Mouse (Mus musculus): ENCODE data around the gene Rfx4.
A peak's percentile ranks its signal among the peaks of the same experiment; 100 is the strongest.

Rfx4 gene

GRCm38 (mm10) chr10:84910758-84911384, 155.0 kb downstream of the Rfx4 start:
- no peak for DNase-seq (ENCODE audit: low spot score)

- no peak for DNase-seq (ENCODE audit: low spot score)
Observed at GRCm38 (mm10) chr10:84913148-84913547, 157.3 kb downstream of the Rfx4 start.

DNA sequence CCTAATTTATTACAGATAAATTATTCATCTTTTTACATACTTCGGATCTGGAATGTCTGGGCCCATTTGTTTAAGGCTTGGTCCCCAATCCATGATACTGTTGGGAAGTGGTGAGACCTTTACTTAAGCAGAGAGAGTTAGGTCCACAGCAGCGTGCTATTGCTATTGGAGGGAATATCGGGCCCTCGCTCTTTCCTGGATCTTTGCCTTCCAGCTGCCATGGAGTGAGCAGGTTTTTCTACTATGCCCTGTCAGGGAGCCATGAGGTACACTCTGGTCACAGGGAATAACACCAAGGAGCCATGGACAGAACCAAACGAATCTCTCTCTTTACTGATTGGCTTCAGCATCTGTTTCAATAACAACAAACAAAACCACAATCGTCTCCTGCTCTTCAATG, 159.6 kb downstream of the Rfx4 start:
- no peak for DNase-seq (ENCODE audit: low spot score)

DNA sequence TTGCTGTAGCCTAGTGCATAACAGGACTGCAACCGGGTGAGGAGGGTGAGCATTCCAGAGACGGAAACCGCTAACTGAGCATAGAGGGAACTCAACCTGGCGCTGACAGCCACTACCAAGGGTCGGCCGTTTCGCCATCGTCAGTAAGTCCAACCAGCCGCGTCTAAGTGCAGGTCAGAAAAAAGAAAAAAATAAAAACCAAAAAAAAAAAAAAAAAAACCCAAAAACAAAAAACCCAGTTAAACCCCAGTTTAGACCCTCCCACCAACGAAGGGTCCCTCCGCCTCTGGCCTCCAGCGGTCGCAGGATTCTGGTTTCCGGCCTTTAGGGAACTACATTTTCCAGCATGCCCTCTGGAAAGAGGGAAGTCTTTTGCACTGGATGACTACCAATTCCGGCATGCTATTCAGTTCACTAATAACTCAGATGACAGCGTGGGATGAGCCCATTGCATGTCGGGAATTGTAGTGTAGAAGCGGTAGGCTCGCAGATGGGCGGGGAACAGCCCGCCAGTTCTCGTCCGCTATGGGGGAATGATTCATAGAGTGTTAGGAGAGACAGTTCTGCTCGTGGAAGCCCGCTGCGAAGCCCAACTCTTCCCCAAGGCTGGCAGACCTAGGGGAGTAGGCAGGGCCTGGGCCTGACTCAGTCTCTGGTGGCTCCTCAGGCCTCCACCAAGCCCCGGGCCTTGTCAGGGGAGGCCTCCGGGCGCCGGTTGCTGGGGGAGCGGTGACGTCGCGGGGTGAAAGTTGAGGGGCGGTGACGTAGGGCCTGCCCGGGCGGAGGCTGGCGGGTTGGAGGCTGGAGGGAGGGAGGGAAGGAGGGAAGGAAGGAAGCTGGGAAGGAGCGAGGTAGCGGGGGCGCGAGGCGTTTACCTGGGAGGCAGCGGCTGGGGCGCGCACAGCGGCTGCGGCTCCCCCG, 161.2 kb downstream of the Rfx4 start, which contains the start of gene Ric8b:
TSS of gene Ric8b (plus strand) at position 807 of the 921 bp plus-strand sequence.
- peak; percentile 98 for DNase-seq (ENCODE audit: low spot score)

- DNase-seq (ENCODE audit: low spot score): peak; percentile 18
Observed at GRCm38 (mm10) chr10:84917731-84918095, 161.9 kb downstream of the Rfx4 start.

- DNase-seq (ENCODE audit: low spot score): no peak
Observed at GRCm38 (mm10) chr10:84926336-84926735, 170.5 kb downstream of the Rfx4 start.

DNA sequence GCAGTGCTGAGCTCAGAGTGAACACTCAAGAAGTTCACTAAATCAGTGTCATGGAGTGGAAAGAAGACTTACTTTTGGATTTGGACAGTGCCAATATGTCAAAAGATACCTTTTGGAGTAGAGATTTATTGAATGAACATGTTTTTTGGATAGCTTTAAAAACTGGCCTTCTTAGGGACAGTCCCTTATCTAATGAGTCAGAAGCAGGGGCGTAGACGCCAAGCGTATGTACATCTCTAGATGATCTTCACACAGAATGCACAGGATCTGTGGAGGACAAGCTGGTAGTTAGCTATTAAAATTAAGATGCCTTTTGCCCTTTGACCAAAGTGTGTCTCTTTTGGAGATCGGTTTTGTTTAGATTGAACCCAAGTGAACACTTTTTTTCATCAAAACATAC, 171.0 kb downstream of the Rfx4 start:
- DNase-seq (ENCODE audit: low spot score): no peak

DNA sequence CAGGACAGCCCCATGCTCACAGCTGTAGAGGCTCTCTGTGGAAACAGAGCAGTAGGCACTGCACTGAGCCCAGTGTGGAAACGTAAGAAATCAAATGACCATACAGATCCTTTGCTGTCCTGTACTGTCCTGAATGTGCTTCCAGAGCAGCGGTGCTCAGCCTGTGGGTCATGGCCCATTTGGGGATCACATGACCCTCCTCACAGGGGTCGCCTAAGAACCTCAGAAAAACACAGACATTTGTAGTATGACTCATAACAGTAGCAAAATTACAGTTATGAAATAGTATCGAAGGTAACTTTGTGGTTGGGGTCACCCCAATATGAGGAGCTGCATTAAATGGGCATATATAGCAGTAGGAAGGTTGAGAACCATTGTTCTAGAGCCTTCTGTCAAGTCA, 172.6 kb downstream of the Rfx4 start:
- DNase-seq (ENCODE audit: low spot score): no peak

- DNase-seq (ENCODE audit: low spot score): no peak
Observed at GRCm38 (mm10) chr10:84935553-84936209, 179.8 kb downstream of the Rfx4 start.

GRCm38 (mm10) chr10:84936832-84937515, 181.1 kb downstream of the Rfx4 start:
- DNase-seq (ENCODE audit: low spot score): no peak

GRCm38 (mm10) chr10:84938094-84938820, 182.4 kb downstream of the Rfx4 start:
- no peak for DNase-seq (ENCODE audit: low spot score)

DNA sequence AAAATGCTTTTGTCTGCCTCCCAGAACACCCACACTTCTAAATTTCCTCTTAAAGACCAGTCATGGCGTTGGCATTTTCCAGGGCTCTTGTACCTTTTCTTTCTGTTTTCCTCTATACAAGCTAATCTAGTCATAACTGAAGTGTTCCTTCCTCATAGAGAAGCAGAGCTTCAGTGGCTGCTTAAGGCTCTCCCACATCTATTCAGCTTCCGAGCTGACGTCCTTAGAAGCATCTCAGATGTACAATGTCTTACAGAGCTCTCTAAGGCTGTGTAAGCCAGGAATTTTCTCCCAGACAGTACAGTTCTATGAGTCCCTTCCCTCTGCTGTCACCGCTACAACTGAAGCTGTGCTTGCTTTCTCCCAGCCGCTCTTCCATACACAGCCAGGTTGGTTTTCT, 183.0 kb downstream of the Rfx4 start:
- DNase-seq (ENCODE audit: low spot score): no peak

- no peak for DNase-seq (ENCODE audit: low spot score)
Observed at GRCm38 (mm10) chr10:84940356-84940755, 184.5 kb downstream of the Rfx4 start.

DNA sequence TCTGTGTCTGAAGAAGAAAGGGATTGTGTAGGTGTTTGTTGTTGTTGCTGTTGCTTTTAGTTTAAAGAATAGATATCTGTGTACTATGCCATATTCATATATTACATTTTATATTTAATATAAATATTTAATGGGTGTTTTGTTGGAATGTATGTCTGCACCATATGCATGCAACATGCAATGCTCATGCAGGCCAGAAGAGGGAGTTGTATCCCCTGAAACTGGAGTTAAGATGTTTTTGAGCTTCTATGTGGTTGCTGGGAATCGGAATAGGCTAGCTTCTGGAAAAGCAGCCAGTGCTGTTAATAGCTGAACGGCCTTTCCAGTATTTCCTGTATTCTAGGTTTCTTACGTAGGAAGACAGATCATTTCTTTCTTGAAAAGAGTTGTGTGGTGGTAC, 189.8 kb downstream of the Rfx4 start:
- DNase-seq (ENCODE audit: low spot score): no peak

GRCm38 (mm10) chr10:84948970-84949683, 193.3 kb downstream of the Rfx4 start:
- DNase-seq (ENCODE audit: low spot score): no peak

- no peak for DNase-seq (ENCODE audit: low spot score)
Observed at GRCm38 (mm10) chr10:84949684-84950010, 193.8 kb downstream of the Rfx4 start.

DNA sequence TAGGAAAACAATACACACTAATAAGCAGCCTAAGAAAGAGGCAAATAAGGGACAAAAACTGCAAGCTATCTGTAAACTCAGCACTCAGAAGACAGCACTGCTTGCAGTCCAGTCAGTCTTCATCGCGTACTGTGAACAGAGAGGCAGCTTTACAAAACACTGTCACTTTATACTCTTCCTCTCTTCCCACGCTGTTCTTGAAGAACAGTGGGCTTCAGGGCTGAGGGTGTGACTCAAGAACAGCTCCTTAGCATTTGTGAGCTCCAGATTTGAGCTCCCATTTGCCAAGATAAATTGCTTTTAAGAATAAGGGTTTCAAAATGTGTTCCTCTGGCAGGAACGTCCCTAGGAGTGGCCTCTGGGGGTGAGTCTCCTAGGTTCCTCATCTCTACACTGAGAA, 194.5 kb downstream of the Rfx4 start:
- DNase-seq (ENCODE audit: low spot score): no peak

- DNase-seq (ENCODE audit: low spot score): no peak
Observed at GRCm38 (mm10) chr10:84954236-84954635, 198.4 kb downstream of the Rfx4 start.
